Mouse (Mus musculus) spleen, postnatal 4 days (tissue): ENCODE measurements around the gene Arl14.
"Not testable (repeated sequence)": the region's sequence is repeated elsewhere in the genome, so short reads cannot be mapped to it uniquely, and the experiment has no call there.

Source experiments
- DNase-seq, 2 experiments: peaks; one replicate each; pipeline ENCODE4 v3.0.0; 2022; ENCODE audit warnings: low spot score in 2 of 2

The Arl14 gene

DNA sequence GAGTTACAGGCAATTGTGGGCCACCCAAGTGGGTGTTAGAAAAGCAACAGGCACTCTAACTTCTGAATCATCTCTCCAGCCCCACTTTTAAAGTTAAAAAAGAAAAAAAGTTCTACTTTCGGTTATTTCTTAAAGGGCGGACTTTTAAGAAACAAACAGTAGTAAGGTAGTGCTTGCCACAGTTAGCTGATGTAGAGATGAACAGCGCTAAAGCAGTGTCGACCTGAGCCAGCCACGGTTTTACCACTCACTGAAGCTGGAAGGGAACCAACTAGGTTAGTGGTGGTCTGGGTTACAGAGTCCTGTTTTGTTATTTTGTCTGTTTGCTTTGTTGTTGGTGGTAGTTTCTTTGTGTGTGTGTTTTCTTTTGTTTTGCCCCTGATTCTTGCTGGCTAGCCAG is 8.8 kb upstream of the Arl14 start:
- no peak for DNase-seq

DNA sequence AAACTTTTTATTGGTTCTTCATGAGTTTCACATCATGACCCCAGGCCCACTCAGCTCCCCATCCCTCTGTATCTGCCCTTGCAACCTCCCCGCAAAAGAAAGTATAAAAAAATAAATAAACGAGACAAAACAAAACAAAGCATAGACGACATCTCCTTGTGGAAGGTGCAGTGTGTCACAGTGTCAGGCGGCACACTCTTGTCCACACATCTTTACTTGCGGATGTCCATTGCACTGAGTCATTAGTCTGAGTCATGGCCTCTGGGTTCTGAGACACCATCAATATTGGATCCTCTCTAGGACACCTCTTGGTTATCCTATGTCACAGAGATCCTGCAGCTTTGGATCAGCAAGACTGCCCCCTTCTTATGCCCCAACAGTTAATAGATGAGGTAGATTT is 7.7 kb upstream of the Arl14 start:
- DNase-seq: no peak

DNA sequence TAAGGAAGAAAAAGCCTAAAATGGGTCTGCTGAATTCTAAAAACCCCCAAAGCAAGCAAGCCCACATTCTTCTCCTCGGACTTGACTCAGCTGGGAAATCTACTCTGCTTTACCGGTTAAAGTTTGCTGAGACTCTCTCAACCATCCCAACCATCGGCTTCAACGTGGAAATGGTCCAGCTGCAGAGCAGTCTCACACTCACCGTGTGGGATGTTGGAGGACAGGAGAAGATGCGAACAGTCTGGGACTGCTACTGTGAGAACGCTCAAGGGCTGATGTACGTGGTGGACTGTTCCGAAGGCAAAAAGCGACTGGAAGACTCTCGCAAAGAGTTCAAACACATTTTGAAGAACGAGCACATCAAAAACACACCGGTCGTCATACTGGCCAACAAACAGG is 282 bp downstream of the Arl14 start:
- DNase-seq: no peak

DNA sequence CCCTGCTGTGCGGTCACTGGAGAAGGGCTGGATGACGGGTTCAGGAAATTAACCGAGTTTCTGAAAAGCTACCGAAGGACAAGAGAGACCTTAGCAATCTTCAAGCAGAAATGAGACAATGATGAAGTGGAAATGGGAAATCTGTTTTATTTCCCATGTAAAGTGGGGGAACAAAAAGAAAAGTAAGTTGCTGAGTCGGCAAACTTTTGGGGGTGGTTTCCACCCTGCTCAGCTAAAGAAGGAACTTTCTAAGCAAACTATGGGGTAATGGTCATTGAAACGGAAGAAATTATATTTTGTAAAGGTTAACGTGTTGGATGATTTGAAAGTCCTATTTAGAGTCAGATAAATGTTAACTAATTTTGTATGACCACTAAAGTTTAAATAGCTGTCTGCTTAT is 768 bp downstream of the Arl14 start:
- DNase-seq: no peak

DNA sequence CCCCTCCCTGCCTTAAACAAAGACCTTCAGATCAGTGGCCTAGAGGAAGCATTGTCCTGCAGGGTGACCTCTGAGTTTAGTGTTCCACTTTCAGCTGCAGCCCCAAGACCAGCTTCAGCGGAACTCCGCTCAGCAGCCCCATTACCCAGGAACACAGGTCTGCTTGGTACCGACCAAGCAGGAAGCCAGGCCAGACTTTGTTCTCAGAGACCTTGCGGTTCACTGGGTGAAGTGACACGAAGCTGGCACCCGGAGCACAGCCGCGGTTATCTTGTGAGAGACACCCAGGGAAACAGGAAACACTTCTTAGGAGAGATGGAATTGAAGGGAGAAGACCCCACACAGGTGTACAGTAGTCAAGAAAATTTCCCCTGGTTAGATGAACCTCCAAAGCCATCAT is 1.4 kb downstream of the Arl14 start:
- DNase-seq: no peak

DNA sequence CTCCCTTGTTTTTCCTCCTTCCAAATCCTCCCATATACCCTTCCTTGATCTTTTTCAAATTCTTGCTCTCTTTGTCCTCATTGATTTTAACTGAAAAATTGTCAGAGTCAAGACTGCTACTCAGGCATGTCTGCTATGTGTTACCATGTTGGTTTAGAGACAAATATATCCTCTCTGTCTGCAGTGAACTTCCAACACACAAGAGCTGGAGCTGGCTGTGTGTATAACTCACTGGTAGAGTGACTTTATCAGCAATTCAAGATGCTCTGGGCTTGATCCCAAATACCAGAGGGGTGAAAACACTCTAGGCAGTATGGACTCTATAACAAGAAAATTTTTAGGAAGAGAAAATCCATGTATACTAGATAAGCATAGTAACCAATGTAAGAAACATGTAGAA is 2.8 kb downstream of the Arl14 start:
- no peak for DNase-seq

DNA sequence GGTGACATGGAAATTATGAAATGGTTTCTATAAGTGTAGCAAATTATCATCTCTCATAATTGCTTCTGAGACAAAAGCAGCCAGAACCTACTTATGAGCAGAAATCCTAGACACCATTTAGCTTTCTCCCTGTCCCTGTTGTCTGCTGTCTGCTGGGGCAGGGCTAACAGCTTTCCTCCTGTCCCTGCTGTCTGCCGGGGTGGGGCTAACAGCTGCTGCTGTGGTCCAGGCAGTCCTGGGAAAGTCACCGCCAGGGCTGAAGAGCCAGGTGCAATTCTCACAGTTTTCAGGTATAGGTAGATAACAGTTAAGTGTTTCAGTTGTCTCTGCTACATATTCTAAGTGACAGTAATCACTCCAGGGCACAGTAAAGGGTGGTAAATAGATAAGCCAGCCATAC is 4.3 kb downstream of the Arl14 start:
- DNase-seq: no peak

DNA sequence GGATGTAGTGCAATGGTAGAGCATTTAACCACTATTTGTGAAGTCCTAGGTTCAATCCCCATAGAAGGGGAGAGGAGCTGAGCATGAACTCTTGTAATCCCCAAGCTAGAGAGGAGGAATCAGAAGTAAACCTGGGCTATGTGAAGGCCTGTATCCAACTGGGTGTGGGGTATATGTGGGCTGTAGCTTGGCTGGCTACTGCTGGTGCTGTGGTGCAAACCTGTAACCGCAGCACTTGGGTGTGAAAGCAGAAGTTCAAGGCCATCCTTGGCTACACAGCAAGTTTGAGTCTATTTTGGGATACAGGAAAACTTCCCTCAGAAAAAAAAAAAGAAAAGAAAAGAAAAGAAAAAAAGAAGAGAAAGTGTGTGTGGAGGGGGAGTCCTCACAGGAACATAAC is 5.8 kb downstream of the Arl14 start:
- DNase-seq: no peak

DNA sequence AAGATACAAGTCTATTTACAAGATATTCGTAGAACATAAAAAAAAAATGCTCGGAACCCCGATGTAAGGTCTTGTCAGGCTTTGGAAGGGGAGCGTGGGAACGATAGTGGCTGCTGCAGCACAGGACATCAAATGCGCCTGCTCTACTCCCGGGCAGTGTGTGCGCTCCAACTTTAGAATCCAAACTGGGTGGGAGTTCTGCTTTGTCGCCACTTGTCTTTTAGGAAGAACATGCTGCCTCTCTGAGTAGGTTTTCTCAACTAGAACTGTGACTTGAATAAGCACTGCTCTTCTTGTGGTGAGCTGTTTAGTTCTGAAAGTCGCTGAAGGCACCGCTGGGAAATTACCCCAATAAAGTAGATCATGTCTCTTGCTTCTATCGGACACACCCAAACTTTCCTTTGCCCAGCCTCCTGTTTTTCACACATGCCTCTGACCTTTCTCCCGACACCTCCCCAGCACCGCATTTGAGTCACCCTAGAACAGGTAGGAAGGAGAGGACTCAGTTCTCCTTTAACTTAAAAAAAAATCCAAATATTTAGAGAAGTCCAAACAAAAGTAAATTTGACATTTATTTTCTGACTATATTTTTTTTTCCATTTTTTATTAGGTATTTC is 9.4 kb downstream of the Arl14 start:
- no peak for DNase-seq

DNA sequence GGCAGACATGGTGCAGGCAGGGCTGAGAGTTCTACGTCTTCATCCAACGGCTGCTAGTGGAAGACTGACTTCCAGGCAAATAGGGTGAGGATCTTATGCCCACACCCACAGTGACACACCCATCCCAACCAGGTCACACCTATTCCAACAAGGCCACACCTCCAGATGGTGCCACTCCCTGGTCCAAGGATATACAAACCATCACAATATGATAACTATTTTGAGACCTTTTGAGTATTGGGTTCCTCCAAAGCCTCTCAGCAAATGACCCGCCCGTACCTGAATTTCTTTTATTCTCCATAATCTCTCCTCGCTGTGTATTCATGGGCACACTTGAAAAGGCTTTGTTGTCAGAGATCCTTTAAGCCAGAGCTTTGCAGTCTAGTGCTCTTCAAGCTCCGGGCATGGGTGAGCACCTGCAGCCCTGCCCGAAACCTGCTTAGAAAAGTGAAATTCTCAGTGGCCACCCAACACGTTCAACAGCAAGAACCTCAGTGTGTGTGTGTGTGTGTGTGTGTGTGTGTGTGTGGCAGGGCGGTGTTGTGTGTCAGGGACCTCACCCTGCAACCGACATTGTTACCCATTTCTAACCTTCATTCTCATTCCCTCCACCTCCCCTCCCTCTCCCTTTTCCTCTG is 11.5 kb downstream of the Arl14 start:
- not testable (repeated sequence) for DNase-seq

DNA sequence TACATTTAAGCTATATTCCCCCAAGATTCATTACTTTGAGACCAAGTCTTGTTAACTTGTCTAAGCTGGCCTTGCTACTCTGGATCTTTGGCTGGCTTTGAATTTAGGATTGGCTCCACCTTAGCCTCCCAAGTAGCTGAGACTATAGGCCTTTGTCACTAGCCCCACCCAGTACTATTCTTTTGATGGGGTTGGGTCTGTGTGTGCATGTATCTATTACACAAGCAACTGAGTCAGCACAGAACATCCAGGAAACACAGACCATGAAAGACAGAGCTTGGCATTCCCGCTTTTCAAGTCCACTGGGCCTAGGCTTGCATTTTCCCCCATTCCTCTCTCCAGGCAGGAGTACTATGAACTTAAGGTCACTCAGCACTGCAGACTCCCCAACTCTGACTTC is 12.3 kb downstream of the Arl14 start:
- DNase-seq: no peak

DNA sequence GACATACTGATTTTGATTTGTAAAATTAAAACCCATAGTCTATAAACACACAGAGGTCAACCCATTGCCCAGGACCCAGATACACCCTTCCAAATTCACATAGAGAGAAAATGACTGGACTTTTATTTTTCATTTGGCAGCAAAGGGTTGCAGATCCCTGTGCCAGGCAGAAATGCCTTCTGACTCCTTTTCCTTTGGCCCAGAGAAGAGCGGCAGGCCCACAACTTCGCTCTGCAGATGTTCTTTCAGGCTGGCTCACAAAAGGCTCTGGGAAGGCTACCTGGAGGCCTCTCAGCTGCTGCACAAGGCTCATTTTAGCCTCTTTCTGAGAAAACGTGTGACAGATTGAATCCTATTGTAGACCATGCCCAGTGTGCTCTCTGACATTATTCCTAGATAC is 13.6 kb downstream of the Arl14 start:
- no peak for DNase-seq

DNA sequence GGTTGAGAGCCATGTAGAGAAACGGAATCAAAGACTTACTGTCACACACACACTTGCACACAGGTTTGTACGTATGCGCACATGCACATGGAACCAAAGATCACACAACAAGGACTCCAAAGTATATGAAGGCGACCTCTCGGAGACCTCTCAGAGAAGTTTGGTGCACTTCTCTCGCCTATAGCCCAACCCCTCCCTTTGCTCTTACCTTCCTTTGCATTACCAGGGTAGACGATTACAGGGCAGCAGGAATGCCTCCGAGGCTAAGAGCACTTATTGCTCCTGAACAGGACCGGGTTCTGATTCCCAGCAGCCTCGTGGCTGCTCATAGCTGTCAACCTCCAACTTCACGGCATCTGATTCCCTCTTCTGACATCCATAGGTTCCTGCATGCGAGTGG is 14.3 kb downstream of the Arl14 start:
- no peak for DNase-seq

DNA sequence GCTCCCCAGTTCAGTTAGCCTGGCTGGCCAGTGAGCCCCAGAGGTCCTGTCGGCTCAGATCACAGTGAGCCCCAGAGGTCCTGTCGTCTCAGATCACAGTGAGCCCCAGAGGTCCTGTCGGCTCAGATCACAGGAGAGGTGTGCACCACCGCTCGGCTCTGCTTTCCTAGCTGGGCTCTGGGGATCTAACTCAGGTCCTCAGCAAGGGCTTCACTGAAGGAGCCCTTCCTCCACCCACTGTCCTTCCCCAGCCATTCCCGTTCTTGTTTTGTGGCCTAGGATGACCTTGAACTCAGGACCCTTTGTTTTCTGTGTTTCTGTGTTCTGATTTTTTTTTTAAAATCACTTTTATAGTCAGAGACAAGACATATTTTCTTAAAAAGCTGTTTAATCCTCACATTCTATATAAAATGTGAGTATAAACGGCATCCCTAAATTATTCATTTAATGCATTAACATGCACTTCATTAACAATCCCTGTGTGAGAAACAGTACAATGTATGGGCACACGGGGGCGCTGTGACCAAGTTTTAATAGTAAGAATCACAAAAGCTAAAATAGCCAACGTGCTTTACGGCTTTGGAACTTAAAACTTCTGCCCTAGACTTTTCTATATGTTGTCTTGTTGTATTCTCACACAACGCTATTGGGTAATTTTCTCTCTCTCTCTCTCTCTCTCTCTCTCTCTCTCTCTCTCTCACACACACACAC is 16.1 kb downstream of the Arl14 start:
- DNase-seq: peak; percentile 40 to 78

DNA sequence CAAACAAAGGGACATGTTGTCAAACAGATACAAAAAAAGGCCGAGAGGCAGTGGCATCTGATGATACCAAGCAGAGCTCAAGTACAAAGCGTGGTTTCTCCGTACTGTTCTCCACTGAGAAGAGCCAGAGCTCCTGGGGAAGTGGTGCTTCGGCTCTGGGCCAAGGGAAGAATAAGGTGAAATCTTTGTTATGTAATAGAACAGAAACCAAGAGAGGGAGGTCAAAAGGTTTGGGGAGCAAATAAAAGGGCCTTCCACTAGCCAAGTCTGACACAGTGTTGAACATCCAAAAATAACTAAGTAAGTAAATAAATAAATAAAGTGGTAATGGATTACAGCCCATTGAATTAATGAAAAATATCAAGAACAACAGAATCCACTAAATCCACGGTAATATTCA is 17.0 kb downstream of the Arl14 start:
- DNase-seq: no peak

DNA sequence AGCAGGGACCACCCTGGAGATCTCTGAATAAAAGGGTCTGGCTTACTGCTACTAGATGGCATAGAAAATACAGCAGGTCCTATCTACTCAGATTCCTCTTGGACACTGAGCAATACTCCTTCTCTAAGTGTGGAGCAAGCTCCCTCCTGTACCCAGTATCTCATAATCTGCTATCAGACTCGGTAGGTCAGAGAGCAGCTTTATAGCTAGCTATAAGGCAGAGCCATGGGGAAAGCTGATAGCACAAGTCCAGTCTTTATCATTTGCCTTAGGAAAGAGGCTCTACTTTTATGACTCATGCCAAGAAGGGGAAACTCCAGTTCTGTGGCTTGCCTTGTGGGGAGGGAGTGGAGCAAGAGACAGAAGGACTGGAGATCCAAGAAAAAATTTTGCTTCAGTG is 18.8 kb downstream of the Arl14 start:
- DNase-seq: no peak

DNA sequence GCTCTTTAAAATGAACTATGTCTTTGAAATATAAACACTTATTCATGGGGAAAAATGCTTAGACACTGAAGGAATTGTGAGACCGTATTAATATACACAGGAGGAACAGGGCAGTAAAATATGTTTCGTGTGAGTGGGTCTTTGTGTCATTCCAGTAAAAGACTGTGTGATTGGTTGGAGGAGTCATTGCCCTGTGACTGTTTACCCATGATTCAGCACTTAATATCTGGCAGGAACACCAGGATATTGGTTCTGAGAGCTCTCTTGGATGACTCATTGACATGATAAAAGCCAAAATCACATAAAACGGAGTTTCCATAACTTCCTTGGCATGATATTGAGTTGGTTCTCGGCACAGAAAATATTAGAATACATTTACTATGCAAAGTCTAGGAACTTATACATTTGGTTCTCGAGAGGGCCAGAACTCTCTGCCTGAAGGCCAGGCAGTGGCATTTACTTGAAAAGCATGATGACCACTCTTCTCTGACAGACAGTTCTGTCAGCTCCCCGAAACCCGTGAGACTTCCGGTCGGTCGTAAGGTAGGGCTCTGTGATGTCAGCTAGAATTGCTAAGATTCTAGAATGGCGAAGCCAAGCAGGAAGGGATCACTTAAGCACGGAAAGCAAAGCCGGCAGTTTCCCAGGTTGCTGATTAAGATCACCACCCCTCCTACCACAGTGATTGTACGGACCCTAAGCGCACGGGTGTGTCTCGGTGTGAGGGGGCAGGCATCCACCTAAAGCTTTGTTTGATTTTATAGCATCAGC is 31.1 kb downstream of the Arl14 start:
- no peak for DNase-seq

DNA sequence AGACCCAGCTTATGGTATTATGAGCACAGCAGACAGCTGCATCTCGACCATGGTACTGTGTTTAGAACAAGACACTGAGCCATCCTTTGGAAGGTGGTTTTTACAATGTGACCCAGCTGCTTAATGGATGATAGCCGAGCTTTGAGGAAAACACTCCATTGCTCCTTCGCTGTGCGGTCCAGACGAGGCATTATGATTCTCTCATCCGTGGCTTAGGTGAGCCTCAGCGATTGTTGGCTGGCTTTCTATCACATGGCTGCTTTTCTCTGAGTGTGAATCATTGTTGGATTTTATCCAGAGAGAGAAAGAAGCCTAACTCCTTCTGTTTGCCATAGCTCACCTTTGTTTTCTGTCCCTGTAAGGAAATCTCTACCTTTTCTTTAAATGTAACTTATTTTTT is 32.5 kb downstream of the Arl14 start:
- no peak for DNase-seq

DNA sequence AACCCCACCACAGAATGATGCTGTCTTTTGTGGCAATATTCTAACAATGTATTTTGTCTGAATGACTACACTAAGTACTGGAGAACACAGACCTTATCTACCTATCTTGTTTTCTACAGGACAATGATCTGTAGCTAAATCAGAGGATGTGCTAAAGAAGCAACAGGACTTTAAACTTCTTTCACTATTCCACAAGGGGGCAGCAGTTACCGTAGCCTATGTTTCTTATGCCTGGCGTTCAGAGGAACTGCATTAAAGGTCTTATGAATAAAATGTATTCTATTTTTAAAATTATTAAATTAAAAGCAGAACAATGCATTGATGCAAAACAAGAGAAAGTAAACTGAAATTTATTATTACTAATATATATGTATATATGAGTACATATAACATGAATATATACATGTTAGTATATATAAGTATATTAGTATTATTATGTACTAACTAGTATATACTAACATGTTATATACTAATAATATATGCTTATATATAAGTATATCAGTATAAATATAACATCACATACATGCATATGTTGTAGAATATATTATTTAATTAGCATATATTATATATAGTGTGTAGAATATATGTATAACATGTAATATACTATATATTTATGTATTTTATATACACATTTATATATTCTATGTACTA is 35.0 kb downstream of the Arl14 start:
- DNase-seq: peak in 1 of 2 experiments; percentile 21

DNA sequence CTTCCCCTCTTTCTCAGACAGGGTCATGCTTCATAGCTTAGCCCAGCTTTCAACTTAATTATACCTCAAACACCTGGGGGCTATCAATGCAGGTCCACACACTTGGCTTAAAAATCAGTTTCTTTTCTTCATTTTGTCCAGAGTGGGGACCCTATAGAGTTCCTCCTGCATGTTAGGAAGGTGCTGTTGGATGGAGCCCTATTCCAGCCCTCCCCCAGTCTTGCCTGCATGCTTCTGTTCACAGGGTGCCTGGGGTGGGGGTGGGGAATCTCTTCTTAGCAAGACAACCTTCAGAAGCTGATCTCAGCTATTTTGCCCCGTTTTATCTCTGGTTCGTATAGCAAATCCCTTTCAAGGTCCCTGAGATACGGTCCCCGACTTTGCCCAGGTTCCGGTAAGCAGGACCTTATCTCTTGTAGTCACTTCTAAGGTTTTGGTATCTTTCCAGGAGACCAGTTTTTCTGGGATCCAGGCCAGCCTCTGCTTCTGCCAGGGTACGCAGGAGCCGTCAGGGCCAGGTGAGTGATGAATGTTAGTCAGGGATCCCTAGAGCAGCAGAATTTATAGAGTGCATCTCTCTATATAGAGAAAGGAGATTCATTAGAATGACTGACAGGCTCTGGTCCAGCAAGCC is 40.9 kb downstream of the Arl14 start:
- DNase-seq: no peak

DNA sequence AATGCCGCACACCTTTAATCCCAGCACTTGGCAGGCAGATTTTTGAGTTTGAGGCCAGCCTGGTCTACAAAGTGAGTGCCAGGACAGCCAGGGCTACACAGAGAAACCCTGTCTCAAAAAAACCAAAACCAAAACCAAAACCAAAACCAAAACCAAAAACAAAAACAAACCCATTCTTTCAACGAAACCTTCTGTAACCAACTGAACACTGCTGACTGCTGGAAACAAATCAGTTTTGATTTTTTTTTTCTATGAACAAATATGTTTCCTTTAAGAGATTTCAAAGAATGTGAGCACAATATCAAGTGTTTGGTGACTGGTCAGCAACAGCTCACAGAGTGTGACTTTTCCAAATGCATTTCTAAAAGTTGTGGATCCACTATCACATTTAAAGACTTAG is 42.1 kb downstream of the Arl14 start:
- not testable (repeated sequence) for DNase-seq

DNA sequence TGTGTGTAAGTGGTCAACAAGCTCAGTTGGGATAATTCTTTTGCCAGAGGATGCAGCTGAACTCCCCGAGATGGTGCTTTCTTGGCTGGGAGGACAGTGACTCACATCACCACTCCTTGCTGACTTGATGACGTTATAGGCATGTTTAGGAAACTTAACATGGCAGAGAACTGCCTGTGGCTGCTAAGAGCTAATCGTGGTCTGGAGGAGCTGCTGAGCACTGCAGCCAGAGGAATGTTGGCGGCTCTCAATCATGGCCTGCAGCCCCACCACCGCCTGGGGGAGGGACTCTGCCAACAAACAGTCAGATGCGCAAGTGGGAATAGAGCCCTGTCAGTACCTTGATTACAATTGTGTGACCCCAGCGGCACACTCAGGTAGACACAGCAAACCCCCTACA is 49.6 kb downstream of the Arl14 start:
- DNase-seq: no peak
